Mouse (Mus musculus) lung, postnatal 0 days (tissue): ENCODE results near the gene B4galt5. TPM values are rescaled to one million over a fixed set of nuclear protein-coding genes. Genes with fewer than 3 reads are reported as not detected.
A peak's percentile ranks its signal among the peaks of the same experiment; 100 is the strongest.

Experiments used
- ATAC-seq: fragments of 200-750 bp; cut with Nextera tagmentation; 2 replicates; pipeline ENCODE4 v1.8.0; 2017; ENCODE audit warnings: moderate library complexity
- DNase-seq: peaks from one replicate; pipeline ENCODE4 v3.0.0-alpha.2; 2016; ENCODE audit warnings: low spot score
- H3K27ac ChIP-seq: fragments of 300-500 bp; sonication (generic); 2 replicates; pipeline ENCODE4 v1.5.1; 2014; ENCODE audit warnings: antibody characterized with exemption, mild to moderate bottlenecking, low read length, mixed read lengths
- H3K27me3 ChIP-seq: fragments of 300-500 bp; sonication (generic); replicated peaks from 2 replicates; pipeline ENCODE4 v1.6.1; 2014; ENCODE audit warnings: low read length, mixed read lengths; ENCODE audit not compliant: insufficient read depth
- H3K36me3 ChIP-seq: fragments of 300-500 bp; sonication (generic); 2 replicates; pipeline ENCODE4 v1.6.1; 2014; ENCODE audit warnings: low read length, mixed read lengths; ENCODE audit not compliant: insufficient read depth
- H3K4me1 ChIP-seq: fragments of 300-500 bp; sonication (generic); 2 replicates; pipeline ENCODE4 v1.6.1; 2014; ENCODE audit warnings: antibody characterized with exemption, low read depth, low read length, mixed read lengths; ENCODE audit not compliant: insufficient read depth
- H3K4me2 ChIP-seq: fragments of 300-500 bp; sonication (generic); replicated peaks from 2 replicates; pipeline ENCODE4 v1.6.1; 2014; ENCODE audit warnings: low read depth, mild to moderate bottlenecking, low read length, moderate library complexity, mixed read lengths
- H3K4me3 ChIP-seq: fragments of 300-500 bp; sonication (generic); 2 replicates; pipeline ENCODE4 v1.5.1; 2014; ENCODE audit warnings: low read depth, low read length
- H3K9ac ChIP-seq: fragments of 300-500 bp; sonication (generic); replicated peaks from 2 replicates; pipeline ENCODE4 v1.6.1; 2014; ENCODE audit warnings: low read depth, mild to moderate bottlenecking
- H3K9me3 ChIP-seq: fragments of 300-500 bp; sonication (generic); 2 replicates; pipeline ENCODE4 v1.6.1; 2016; ENCODE audit warnings: low read length, mixed read lengths
- CTCF ChIP-seq: IDR thresholded peaks from 2 replicates; pipeline ENCODE4 v1.5.1; 2016; ENCODE audit warnings: antibody characterized with exemption, mild to moderate bottlenecking
- EP300 ChIP-seq: IDR thresholded peaks from 2 replicates; pipeline ENCODE4 v1.6.1; 2016; ENCODE audit warnings: antibody characterized with exemption, mild to moderate bottlenecking, control low read depth
- WGBS: fragments of 180-500 bp; shearing (Covaris S2); extraction: QIAGEN DNeasy Blood & Tissue Kit; methylation state at CpG from one replicate; pipeline ENCODE4 v1.1.7; 2014; 5-methylcytosine and 5-hydroxymethylcytosine counted together
- polyA plus RNA-seq: library from polyadenylated mRNA; unstranded; fragments of >200 nt; fragmentation: Nextera tagmentation; extraction: Ambion mirVana; gene quantifications from 2 replicates; pipeline ENCODE4 v1.2.1, GENCODE M21; 2015

The B4galt5 gene
- polyA plus RNA-seq, 1 experiment from 2014 or later = 10.3 TPM

DNA sequence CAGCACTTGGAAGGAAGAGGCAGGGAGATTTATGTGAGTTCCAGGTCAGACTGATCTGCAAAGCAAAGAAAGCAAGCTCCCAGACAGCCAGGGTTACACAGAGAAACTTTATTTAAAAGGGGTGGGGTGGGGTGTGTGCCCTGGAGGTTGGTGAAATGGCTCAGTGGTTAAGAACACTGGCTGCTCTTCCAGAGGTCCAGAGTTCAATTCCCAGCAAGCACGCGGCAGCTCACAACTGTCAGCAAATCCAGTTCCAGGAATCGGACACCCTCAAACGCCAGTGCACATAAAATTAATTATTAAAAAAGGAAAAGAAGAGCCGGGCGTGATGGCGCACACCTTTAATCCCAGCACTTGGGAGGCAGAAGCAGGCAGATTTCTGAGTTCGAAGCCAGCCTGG, 5.1 kb upstream of the B4galt5 start:
- H3K4me2 ChIP-seq = no peak overlapping the region
- H3K9me3 ChIP-seq = no peaks in the 10 kb centered on the region
- H3K4me3 ChIP-seq = no peak overlapping the region
- 89% methylated on average over 8 of the region's 8 CpGs for WGBS
- H3K27ac ChIP-seq = no peak overlapping the region
- DNase-seq (no peak), ATAC-seq (no peak)
- peaks cover 8% of the 10 kb centered on the region; the same call in 1 of the 2 replicates for H3K4me1 ChIP-seq
- H3K36me3 ChIP-seq = no peaks in the 10 kb centered on the region
- TF ChIP-seq CTCF = no peak
- TF ChIP-seq EP300 = no peak
- no peaks in the 10 kb centered on the region for H3K27me3 ChIP-seq
- no peak overlapping the region for H3K9ac ChIP-seq

DNA sequence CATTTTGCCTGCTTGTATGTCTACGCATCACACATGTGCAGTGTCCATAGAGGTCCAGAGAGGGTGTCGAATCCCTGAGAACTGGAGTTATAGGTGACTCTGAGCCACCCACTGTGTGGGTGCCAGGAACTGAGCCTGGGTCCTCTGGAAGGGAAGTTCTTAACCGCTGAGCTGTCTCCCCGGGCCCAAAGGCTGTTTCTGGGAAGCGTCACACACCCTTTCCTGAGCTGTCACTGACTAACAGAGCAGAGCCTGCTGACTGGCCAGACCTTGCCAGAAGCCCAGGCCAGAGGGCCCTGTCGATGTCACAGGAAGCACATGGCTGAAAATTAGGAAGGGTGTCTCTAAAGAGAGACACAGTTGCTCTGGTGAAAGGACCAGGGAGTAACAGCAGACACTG, 3.5 kb upstream of the B4galt5 start:
- H3K4me3 ChIP-seq = no peak overlapping the region
- H3K4me2 ChIP-seq = no peak overlapping the region
- no peaks in the 10 kb centered on the region for H3K27me3 ChIP-seq
- peak; percentile 37; the same call in 1 of the 2 replicates for TF ChIP-seq EP300
- TF ChIP-seq CTCF = no peak
- H3K27ac ChIP-seq = no peak overlapping the region
- no peak overlapping the region for H3K9ac ChIP-seq
- no peaks in the 10 kb centered on the region for H3K36me3 ChIP-seq
- no peak for ATAC-seq
- WGBS = 56% methylated on average over 6 of the region's 6 CpGs
- peak; percentile 49 for DNase-seq
- no peaks in the 10 kb centered on the region for H3K9me3 ChIP-seq
- peaks cover 12% of the 10 kb centered on the region; the same call in 1 of the 2 replicates for H3K4me1 ChIP-seq

DNA sequence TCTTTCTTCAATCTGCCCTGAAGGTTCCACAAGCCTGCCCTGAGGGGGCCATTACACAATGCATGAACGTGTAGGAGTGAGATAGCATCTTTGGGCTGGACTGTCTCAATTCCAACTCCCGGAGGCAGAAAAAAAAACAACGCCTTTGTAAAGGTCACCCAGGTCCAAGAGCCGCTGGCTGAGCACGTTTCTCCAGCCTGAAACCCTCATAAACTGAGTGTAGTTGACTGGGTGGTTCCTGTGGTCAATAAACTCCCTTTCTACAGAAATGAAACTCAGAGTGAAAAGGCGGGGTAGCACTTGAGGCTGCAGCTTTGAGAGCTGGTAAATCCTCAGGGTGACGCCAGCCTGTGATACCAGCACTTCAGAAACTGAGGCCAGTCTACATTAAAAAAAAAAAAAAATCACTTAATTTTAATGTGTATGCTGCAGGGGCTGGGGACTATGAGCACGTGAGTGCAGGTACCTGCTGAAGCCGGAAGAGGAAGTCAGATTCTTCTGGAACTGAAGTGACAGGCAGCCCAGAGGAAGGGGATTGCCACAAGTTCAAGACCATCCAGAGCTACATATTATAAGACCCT, 2.5 kb upstream of the B4galt5 start:
- H3K9ac ChIP-seq = no peak overlapping the region
- peaks cover 12% of the 10 kb centered on the region; the same call in 1 of the 2 replicates for H3K4me1 ChIP-seq
- no peaks in the 10 kb centered on the region for H3K36me3 ChIP-seq
- ATAC-seq = no peak
- WGBS = 31% methylated on average over 9 of the region's 9 CpGs
- no peaks in the 10 kb centered on the region for H3K27me3 ChIP-seq
- 0 out of 2 replicates have a peak overlapping the region, but pooled peaks have one; percentile 43 for H3K27ac ChIP-seq
- no peaks in the 10 kb centered on the region for H3K9me3 ChIP-seq
- H3K4me3 ChIP-seq = no peak overlapping the region
- 0 out of 2 replicates have a peak overlapping the region, but pooled peaks have one; percentile 19 for H3K4me2 ChIP-seq
- peak; percentile 68 for DNase-seq
- TF ChIP-seq EP300 (no peak), CTCF (no peak)

DNA sequence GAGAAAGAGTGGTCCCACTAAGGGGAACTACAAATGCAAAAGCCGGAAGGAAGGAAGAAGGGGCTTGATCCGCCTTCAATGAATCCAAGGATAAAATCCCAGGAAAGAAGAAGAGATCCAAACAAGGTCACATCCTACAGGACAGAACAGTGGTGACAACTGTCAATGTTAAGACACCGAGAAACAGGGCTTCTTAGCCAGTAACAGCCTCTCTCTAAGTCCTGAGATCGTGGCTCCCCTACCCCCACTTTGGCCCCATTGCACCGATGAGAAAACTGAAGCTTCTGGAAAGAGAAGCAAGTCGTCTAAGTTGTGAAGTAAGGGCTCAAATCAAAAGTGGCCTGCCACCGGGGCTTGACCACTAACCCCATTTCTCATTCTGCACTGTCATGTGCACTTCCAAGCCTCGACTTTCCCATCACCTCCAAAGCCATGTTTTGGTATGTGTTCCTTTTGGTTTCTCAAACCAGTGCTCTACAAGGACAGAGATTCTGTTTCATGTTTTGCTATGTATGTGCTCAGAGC, 1.2 kb upstream of the B4galt5 start:
- no peak overlapping the region for H3K9ac ChIP-seq
- H3K36me3 ChIP-seq = no peaks in the 10 kb centered on the region
- H3K27me3 ChIP-seq = no peaks in the 10 kb centered on the region
- peak overlapping the region; percentile 90; the same call in 1 of the 2 replicates for H3K4me2 ChIP-seq
- 36% methylated on average over 8 of the region's 8 CpGs for WGBS
- peak overlapping the region; percentile 79; the same call in 1 of the 2 replicates for H3K4me3 ChIP-seq
- no peaks in the 10 kb centered on the region for H3K9me3 ChIP-seq
- no peak overlapping the region for H3K27ac ChIP-seq
- no peak for DNase-seq
- H3K4me1 ChIP-seq = peaks cover 12% of the 10 kb centered on the region; the same call in 1 of the 2 replicates
- no peak for ATAC-seq
- TF ChIP-seq CTCF (no peak), EP300 (no peak)

DNA sequence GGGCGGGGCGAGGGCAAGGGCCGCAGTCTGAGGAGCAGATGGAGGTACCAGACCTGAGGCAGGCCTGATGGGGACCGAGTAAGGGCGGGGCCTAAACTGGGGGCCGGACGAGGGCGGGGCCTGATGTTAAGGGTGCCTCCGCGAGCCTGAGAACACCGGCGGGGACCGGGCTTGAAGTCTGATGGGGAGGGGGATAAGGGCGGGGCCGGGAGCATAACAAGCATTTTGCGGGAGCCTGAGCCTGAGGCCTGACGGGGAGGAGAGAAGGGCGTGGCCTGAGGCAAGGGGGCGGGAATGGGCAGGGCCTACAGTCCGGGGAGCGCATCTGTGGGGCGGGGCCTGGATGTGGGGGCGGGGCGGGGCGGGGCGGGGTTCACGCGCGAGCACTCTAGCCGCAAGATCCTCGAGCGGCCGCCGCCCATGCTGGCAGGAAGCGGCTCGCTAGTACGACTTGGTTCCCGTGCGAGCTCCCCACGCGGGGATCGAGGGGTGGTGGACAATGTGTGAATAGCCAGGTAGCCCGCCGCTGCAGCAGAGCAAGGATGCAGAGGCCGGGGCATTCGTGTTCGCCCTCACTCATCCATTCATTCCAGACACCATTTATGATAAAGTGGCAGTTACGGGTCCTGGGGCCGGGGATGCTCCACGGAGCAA, 427 bp upstream of the B4galt5 start:
- peak overlapping the region; percentile 90 for H3K4me2 ChIP-seq
- WGBS = under 1% methylated on average over 28 of the region's 50 CpGs
- no peaks in the 10 kb centered on the region for H3K9me3 ChIP-seq
- ATAC-seq (peak; percentile 95), DNase-seq (peak; percentile 96)
- H3K36me3 ChIP-seq = no peaks in the 10 kb centered on the region
- peaks cover 12% of the 10 kb centered on the region; the same call in 1 of the 2 replicates for H3K4me1 ChIP-seq
- no peak overlapping the region; the same call in 1 of the 2 replicates for H3K27ac ChIP-seq
- TF ChIP-seq CTCF (peak; percentile 31), EP300 (no peak)
- no peaks in the 10 kb centered on the region for H3K27me3 ChIP-seq
- peak overlapping the region; percentile 79 for H3K4me3 ChIP-seq
- H3K9ac ChIP-seq = no peak overlapping the region

DNA sequence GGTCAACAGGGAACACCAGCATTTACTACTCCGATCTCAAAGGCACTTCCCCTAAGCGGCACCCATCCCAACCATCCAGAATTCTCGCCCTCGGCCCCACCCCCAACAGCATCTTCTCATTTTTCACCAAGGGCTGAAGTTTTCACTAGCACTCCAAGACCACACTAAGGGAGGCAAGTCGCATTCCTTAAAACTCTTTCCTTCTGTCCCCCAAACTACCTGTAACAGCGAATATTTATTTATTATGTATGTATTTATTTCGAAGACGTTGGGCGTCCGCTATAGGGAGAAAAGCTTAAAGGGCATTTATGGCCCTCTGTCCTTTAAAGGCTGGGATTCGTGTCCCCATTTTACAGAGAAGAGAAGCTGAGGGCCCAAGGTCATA, 1.0 kb downstream of the B4galt5 start:
- ATAC-seq (no peak), DNase-seq (peak; percentile 37)
- Histone ChIP-seq H3K27me3 (no peaks in the 10 kb centered on the region), H3K4me2 (peak overlapping the region; percentile 90), H3K4me1 (peaks cover 12% of the 10 kb centered on the region; the same call in 1 of the 2 replicates), H3K4me3 (peak overlapping the region; percentile 79), H3K9me3 (no peaks in the 10 kb centered on the region), H3K9ac (peak overlapping the region; percentile 72), H3K27ac (peak overlapping the region; percentile 87; the same call in 1 of the 2 replicates), H3K36me3 (no peaks in the 10 kb centered on the region)
- WGBS = 5% methylated on average over 11 of the region's 11 CpGs
- TF ChIP-seq CTCF (no peak), EP300 (no peak)
